Mouse (Mus musculus): ENCODE results near the gene Ces1a. TPM values are rescaled to one million over a fixed set of nuclear protein-coding genes. Genes with fewer than 3 reads are reported as not detected.

Ces1a gene
- total and polyA plus RNA-seq, 3 experiments = not detected

- no peak for DNase-seq (ENCODE audit: low read depth, low spot score)
- Histone ChIP-seq H3K36me3 (ENCODE audit: control insufficient read depth in 1 of 2, insufficient read depth in 2 of 2, low read length in 2 of 2) (no peaks in the 10 kb centered on the region), H3K9ac (ENCODE audit: control insufficient read depth, low read depth, low read length, poor library complexity, severe bottlenecking) (no peak overlapping the region), H3K27me3 (ENCODE audit: control insufficient read depth in 1 of 2, insufficient read depth in 2 of 2, low read length in 2 of 2) (no peaks in the 10 kb centered on the region), H3K79me2 (ENCODE audit: control insufficient read depth, insufficient read depth, low read length, poor library complexity) (no peaks in the 10 kb centered on the region), H3K27ac (ENCODE audit: control insufficient read depth, low read depth, low read length) (no peak overlapping the region), H3K4me1 (ENCODE audit: control insufficient read depth in 1 of 2, insufficient read depth in 2 of 2, low read length in 2 of 2) (no peaks in the 10 kb centered on the region), H3K9me3 (replicated peaks; ENCODE audit: insufficient read depth, low read length) (no peaks in the 10 kb centered on the region), H3K4me3 (ENCODE audit: control insufficient read depth in 1 of 2, insufficient read depth in 1 of 2, low read depth in 2 of 2, low read length in 2 of 2) (no peak overlapping the region)
- TF ChIP-seq JUND (IDR thresholded peaks at IDR 0.05; ENCODE audit: low read depth, low read length) = no peak
- no peak for TF ChIP-seq CTCF (IDR thresholded peaks at IDR 0.05 in 2 of 3, conservative IDR thresholded peaks at IDR 0.05 in 1 of 3; ENCODE audit: control insufficient read depth in 1 of 3, insufficient read depth in 1 of 3, low read depth in 2 of 3, low read length in 3 of 3, poor library complexity in 1 of 3, severe bottlenecking in 1 of 3)
- no peak for TF ChIP-seq SIN3A (IDR thresholded peaks at IDR 0.05; ENCODE audit: low read length)
- TF ChIP-seq KAT2A (conservative IDR thresholded peaks at IDR 0.05; ENCODE audit: low read depth, low read length) = no peak
- no peak for TF ChIP-seq ZMIZ1 (IDR thresholded peaks at IDR 0.05; ENCODE audit: low read depth, low read length)
- TF ChIP-seq MYB (IDR thresholded peaks at IDR 0.05; ENCODE audit: low read depth, low read length) = no peak
- no peak for TF ChIP-seq UBTF (IDR thresholded peaks at IDR 0.05; ENCODE audit: borderline replicate concordance, insufficient read depth, low read depth, low read length)
- TF ChIP-seq MEF2A (IDR thresholded peaks at IDR 0.05; ENCODE audit: extremely low read depth, insufficient replicate concordance, low read depth, low read length, poor library complexity, severe bottlenecking) = no peak
- no peak for TF ChIP-seq BHLHE40 (IDR thresholded peaks at IDR 0.05; ENCODE audit: borderline replicate concordance, low read depth, low read length)
- no peak for TF ChIP-seq RAD21 (IDR thresholded peaks at IDR 0.05; ENCODE audit: low read depth, low read length)
- no peak for TF ChIP-seq USF2 (IDR thresholded peaks at IDR 0.05; ENCODE audit: borderline replicate concordance in 1 of 2, insufficient read depth in 1 of 2, low read depth in 1 of 2, low read length in 2 of 2)
- TF ChIP-seq ZC3H11A (IDR thresholded peaks at IDR 0.05; ENCODE audit: low read depth, low read length) = no peak
- no peak for TF ChIP-seq POLR2A (IDR thresholded peaks at IDR 0.05; ENCODE audit: control insufficient read depth in 1 of 2, insufficient read depth in 1 of 2, low read depth in 1 of 2, low read length in 2 of 2, poor library complexity in 1 of 2)
- no peak for TF ChIP-seq MXI1 (IDR thresholded peaks at IDR 0.05; ENCODE audit: low read depth, low read length)
- no peak for TF ChIP-seq MAZ (IDR thresholded peaks at IDR 0.05; ENCODE audit: low read depth, low read length)
- no peak for TF ChIP-seq E2F4 (IDR thresholded peaks at IDR 0.05; ENCODE audit: borderline replicate concordance, low read depth, low read length)
- no peak for TF ChIP-seq NRF1 (IDR thresholded peaks at IDR 0.05; ENCODE audit: insufficient read depth, low read depth, low read length, poor library complexity, severe bottlenecking)
- TF ChIP-seq MAX (IDR thresholded peaks at IDR 0.05; ENCODE audit: low read length) = no peak
- no peak for TF ChIP-seq TCF12 (IDR thresholded peaks at IDR 0.05; ENCODE audit: low read depth, low read length)
Measured at GRCm38 (mm10) chr8:93091324-93091723, 43.3 kb upstream of the Ces1a start.

- H3K27ac ChIP-seq (ENCODE audit: control insufficient read depth, low read depth, low read length) = no peak overlapping the region
- TF ChIP-seq ZNF384 (IDR thresholded peaks at IDR 0.05; ENCODE audit: low read depth, low read length) (no peak), KAT2A (conservative IDR thresholded peaks at IDR 0.05; ENCODE audit: low read depth, low read length) (no peak), BHLHE40 (IDR thresholded peaks at IDR 0.05; ENCODE audit: borderline replicate concordance, low read depth, low read length) (no peak), ZC3H11A (IDR thresholded peaks at IDR 0.05; ENCODE audit: low read depth, low read length) (no peak), MAFK (IDR thresholded peaks at IDR 0.05; ENCODE audit: borderline replicate concordance, low read depth, low read length) (no peak), POLR2AphosphoS2 (IDR thresholded peaks at IDR 0.05; ENCODE audit: low read length) (no peak), CTCF (IDR thresholded peaks at IDR 0.05 in 2 of 3, conservative IDR thresholded peaks at IDR 0.05 in 1 of 3; ENCODE audit: control insufficient read depth in 1 of 3, insufficient read depth in 1 of 3, low read depth in 2 of 3, low read length in 3 of 3, poor library complexity in 1 of 3, severe bottlenecking in 1 of 3) (no peak), ETS1 (IDR thresholded peaks at IDR 0.05; ENCODE audit: low read depth, low read length) (no peak), TCF12 (IDR thresholded peaks at IDR 0.05; ENCODE audit: low read depth, low read length) (no peak), HCFC1 (IDR thresholded peaks at IDR 0.05; ENCODE audit: low read depth, low read length) (no peak), RAD21 (IDR thresholded peaks at IDR 0.05; ENCODE audit: low read depth, low read length) (no peak), RCOR1 (IDR thresholded peaks at IDR 0.05; ENCODE audit: low read depth, low read length) (no peak)
- no peak overlapping the region for H3K4me3 ChIP-seq (ENCODE audit: control insufficient read depth in 1 of 2, insufficient read depth in 1 of 2, low read depth in 2 of 2, low read length in 2 of 2)
- H3K27me3 ChIP-seq (ENCODE audit: control insufficient read depth in 1 of 2, insufficient read depth in 2 of 2, low read length in 2 of 2) = no peaks in the 10 kb centered on the region
- DNase-seq (ENCODE audit: low read depth, low spot score) = no peak
- no peaks in the 10 kb centered on the region for H3K79me2 ChIP-seq (ENCODE audit: control insufficient read depth, insufficient read depth, low read length, poor library complexity)
- H3K36me3 ChIP-seq (ENCODE audit: control insufficient read depth in 1 of 2, insufficient read depth in 2 of 2, low read length in 2 of 2) = no peaks in the 10 kb centered on the region
- no peaks in the 10 kb centered on the region for H3K9me3 ChIP-seq (replicated peaks; ENCODE audit: insufficient read depth, low read length)
- no peak overlapping the region for H3K9ac ChIP-seq (ENCODE audit: control insufficient read depth, low read depth, low read length, poor library complexity, severe bottlenecking)
- H3K4me1 ChIP-seq (ENCODE audit: control insufficient read depth in 1 of 2, insufficient read depth in 2 of 2, low read length in 2 of 2) = no peaks in the 10 kb centered on the region
Measured at GRCm38 (mm10) chr8:93088686-93089122, 40.7 kb upstream of the Ces1a start.
